Mouse (Mus musculus) kidney, postnatal 25 days (tissue): ENCODE data around the gene Aldh6a1.
A peak's percentile ranks its signal among the peaks of the same experiment; 100 is the strongest.

Experiments used
- DNase-seq, 2 experiments: peaks; one replicate each; pipeline ENCODE4 v3.0.0; 2021; ENCODE audit warnings: mixed read lengths in 2 of 2

Aldh6a1 gene

GRCm38 (mm10) chr12:84408819-84409507 is 41.8 kb downstream of the Aldh6a1 start, which contains the start of the genes Entpd5 and Bbof1:
Entpd5 (minus strand) TSS chr12:84409029.
Bbof1 (plus strand) TSS chr12:84409071.
- DNase-seq: peak; percentile 90 to 94

DNA sequence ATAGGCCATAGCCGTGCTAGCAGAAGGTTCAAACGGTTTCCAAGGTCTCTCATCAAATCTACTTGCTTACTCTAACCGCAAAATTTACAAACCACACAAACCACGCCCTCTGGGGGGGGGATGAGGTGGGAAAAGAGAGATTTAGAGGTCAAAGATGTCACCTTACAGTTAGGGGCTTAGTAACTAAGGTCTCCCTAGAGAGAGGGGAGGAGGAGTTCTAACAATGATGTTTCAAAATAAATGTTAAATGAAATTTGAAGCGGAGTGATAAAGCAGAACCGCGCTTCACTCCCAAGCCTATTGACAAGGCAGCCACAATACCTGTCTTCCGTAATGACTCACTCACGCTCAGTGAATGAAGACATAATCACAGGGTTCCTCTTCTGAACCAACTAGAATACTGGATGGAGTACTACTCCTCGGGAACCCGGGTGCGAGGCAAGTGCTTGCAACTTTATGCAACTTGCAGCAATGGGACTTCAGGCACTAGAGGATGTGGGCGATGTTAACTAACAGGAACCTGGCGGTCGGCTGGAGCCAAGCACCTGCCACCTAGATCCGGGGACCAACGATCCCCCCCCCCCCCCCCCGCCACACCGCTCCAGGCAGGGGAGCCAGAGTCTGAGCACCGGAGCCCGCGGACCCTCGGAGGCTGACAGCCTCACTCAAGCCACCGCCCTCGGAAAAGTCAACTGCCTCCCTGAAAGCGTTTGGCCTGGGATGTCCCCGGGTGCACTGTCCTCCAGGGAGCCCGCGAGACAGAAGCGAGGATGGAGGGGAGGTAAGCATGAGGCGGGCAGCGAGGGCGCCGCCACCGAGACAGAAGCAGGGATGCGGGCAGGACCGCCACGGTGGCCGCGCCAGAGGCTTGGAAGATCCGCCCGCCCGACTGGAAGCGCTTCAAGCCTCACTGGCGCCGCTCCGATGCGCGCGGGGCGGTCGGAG is 42.7 kb downstream of the Aldh6a1 start:
- DNase-seq: peak; percentile 20 to 54

GRCm38 (mm10) chr12:84407259-84407658 is 43.5 kb downstream of the Aldh6a1 start:
- no peak for DNase-seq

DNA sequence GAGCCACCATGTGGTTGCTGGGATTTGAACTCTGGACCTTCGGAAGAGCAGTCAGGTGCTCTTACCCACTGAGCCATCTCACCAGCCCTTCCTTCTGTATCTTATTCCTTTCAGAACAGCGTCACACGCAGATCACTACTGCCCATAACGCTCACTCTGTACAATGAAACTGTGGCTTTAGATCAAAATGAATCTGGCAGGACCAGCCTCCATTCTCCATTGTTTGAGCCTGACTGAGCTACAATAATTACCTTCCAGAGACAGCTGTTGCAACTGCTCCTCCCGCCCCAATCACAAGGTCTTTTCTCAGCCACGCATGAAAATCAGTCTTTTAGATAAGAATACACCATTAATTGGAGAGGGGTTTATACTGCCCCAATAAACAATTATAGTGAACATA is 46.3 kb downstream of the Aldh6a1 start:
- DNase-seq: no peak

DNA sequence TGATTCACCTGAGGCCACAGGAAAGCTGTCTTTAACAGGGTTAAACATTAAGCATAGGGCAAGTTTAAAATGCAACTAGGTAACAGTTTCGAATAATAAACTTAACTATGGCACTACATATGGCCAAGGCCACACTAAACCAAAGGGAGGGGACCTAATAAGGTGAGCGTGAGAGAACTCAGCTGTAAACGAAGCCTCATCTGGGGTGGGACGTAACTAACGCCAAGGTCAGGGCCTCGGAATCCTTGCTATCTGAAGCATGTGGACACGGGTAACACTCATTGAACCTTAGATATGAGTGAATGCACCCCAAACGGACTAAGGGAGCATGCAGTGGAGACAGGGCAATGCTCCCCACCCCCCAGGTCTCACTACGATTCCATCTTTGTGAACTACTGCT is 47.9 kb downstream of the Aldh6a1 start:
- DNase-seq: peak in 1 of 2 experiments; percentile 34

- DNase-seq: peak; percentile 62 to 82
These were observed 50.2 kb downstream of the Aldh6a1 start for GRCm38 (mm10) chr12:84400653-84401052.

DNA sequence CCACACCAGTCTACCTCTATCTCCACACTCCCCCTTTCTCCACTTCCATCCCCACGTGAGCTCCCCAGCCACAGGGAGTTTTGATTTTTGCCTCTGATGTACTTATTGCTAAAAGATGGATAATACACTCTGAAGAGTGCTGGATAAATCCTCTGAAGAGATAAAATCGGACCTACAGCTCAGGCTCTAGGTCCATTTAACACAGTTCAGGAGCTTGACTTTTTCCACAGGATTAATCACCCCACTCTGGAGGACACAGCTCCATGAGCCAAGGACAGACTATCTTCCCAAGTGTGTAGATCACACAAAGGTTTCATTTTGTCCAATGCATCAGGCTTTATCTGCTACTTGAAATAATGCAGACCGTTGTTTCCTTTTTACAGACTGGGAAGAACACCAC is 50.7 kb downstream of the Aldh6a1 start:
- DNase-seq: no peak

GRCm38 (mm10) chr12:84399663-84400062 is 51.1 kb downstream of the Aldh6a1 start:
- peak; percentile 56 to 82 for DNase-seq

DNA sequence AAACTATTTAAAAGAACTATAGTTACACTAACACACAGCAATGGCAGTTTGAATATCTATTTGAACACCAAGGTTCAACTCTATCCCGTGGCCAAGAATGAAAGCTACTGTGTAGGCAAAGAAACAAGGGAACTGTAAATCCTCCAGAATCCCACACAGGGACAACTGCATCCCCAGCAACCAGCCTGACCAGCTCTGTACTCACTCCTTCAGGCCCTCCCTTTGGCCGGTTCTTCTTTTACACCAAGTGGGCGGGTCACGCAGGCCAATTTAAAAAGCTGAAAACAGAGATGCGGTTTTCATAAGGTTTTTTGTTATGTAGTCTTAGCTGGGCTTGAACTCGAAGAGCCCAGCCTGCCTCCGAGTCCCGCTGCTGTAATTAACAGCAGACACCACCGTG is 51.7 kb downstream of the Aldh6a1 start:
- DNase-seq: no peak

DNA sequence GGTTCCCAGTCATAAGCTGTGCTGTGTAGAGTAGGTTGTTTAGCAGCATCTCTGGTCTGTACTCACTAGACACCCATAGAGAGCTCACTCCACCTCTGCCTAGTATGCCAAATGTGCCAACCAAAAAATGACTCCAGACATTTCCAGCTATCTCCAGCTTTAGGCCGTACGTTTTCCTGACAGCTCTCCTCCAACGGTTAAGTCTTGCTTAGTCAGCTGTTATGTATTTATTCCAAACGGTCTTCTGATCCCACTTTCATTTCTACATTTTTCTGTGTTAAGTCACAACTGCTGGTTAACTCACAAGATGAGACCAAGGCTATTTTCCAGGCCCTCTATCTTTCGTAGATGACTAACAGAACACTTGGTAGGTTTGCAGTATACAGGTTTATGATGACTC is 52.2 kb downstream of the Aldh6a1 start:
- DNase-seq: no peak

GRCm38 (mm10) chr12:84397685-84398084 is 53.1 kb downstream of the Aldh6a1 start:
- no peak for DNase-seq

- DNase-seq: no peak
These were observed 53.7 kb downstream of the Aldh6a1 start for GRCm38 (mm10) chr12:84396947-84397679.

- no peak for DNase-seq
These were observed 57.0 kb downstream of the Aldh6a1 start for GRCm38 (mm10) chr12:84393847-84394246.

- DNase-seq: no peak
These were observed 58.1 kb downstream of the Aldh6a1 start for GRCm38 (mm10) chr12:84392681-84393080.

DNA sequence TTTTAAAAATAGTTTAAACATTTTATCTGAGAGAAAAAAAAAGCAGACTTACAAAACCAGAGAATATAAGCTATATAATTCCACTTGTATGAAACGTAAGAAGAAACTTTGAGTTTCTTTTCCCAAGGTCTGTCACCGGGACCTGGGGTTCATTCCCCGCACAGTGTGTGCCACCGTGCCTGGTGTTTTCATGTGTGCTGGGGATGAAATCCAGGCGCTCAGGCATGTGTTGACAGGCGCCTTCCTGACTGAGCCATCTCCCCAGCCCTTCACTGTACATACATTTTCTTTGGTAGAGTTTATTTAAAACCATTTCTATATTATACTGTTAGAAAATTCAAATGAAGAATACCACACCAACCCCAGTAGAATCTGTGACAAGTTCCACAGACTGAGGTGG is 60.5 kb downstream of the Aldh6a1 start:
- no peak for DNase-seq

- DNase-seq: peak in 1 of 2 experiments; percentile 30
These were observed 61.9 kb downstream of the Aldh6a1 start for GRCm38 (mm10) chr12:84388774-84389400.

DNA sequence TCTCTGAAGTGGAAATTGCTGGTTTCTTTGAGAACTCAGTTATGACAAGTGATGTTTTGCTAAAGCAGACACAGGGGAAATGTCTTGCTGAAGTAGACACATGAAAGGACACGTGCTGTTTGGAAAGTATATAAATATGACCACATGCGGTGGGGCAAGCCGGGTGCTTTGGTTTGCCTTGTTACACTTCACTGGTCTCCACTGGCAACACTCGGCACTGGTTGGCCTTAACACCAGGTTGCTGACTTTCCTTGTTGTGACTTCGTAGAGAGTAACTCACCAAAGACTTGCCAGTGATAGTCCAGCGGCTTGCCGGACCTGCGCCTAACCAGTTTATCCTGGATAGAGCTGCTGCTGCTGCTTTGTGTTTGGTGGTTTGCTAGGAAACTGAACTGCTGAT is 62.7 kb downstream of the Aldh6a1 start:
- peak; percentile 40 to 80 for DNase-seq

DNA sequence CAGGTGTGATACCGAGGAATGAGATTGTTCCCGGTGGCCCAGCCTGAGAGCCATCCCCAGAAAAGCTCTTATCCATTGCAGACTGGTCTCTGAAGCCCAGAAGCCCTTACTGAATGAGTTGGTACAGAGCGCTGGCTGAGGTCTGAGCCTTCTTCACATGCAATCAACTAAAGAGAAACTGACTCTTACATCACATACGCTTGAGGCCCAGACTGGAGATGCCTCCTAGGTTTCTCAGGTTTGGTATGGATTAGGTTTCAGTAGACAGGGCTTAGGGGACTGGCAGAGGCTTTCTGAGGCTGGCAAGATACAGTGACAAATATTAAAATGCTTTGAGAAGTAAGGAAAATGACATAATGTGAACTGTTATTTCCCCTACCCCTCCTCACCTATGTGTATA is 65.4 kb downstream of the Aldh6a1 start:
- DNase-seq: no peak

DNA sequence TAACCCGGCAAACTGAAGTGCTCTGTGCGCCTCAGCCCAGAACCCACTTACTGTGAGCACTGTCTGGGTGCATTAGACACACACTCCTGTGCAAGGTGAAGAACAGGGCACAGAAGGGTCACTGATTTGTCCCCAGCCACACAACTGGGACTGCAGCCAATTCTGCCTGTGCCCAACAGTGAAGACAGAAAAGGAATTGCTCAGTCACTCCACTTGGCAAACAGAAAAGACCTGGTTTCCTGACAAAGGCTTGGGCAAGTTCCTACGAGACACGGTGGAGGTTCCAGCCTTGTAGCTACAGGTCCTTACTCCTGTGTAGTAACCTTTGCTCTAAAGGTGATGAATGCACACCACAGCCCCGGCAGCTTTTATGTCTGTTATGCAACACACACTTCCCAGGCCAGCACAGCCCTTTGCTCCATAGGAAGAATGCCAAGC is 66.1 kb downstream of the Aldh6a1 start:
- DNase-seq: peak; percentile 79 to 92

DNA sequence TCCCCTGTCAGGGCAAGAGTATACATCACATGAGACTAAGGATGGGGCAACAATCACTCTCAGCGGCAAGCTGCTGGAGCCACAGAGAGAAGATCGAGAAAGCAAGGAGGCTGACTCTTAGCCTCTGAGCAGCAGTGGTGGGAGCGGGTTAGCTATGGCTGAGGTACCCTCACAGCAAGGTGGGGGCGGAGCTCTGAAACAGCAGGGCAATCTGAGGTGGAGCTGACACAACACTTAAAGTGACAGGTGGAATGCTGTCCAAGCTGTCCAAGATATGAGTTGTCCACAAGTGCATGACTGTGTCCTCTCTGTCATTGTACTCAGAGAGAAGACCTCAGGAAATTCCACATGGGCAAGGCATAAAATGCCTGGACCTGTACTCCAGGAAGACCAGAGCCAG is 68.4 kb downstream of the Aldh6a1 start:
- no peak for DNase-seq
